ENCODE assay signal across 8 mouse cellular contexts in the genomic region with DNA sequence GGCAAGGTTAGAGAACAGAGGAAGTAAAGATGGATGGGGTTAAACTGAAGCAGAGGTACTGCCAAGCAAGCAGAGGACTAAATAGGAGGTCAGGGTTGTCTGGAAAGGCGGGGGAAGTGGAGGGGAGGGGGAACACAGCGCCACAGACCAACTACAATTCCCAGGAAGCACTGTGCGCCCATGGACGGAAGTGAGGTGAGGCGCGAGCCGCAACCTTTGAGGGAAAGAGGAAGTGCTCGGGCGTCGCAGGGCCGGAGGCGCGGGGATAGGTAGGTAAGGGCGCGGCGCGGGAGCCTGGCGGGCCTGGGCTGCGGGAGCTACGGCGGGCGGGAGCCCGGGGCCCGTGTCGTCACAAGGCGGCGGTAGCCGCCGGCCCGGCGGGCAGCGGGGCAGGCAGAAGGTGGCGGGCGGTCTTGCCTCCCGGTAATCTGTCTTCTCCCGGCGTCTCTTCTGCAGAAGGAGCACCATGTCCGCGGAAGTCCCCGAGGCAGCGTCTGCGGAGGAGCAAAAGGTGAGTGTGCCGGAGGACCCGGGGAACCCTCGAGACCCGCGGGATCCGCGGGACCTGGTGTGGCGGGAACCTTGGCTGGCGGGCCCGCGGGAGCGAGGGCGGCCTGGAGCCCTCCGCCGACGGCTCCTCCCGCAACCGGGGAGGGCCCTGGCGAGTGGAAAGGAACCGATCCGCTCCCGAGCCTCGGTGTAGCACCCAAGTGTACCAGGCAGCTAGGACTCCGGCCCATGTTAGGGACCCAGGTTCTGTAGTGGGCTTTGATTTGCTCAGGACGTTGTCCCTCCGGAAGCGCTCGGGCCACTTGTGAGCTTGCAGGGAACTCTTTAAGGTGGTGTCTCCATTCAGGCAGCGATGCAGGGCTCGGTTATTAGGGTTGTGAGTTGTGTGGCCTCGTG. TPM values are rescaled to one million over a fixed set of nuclear protein-coding genes. Genes with fewer than 3 reads are reported as not detected.
DNase-seq lines count a peak whose midpoint lies in the region; ATAC-seq lines count a peak whose summit lies in the region.

A gene (plus strand): TSS at position 164 of the 906 bp plus-strand sequence.

- peaks cover 47% of the 10 kb centered on the region for H3K79me2 ChIP-seq in macrophage (ENCODE audit: inconsistent target)

- H3K27me3 ChIP-seq in hindbrain, embryonic 16.5 days (replicated peaks; ENCODE audit: control insufficient read depth, insufficient read depth, low read length) = no peaks in the 10 kb centered on the region

- H3K9ac ChIP-seq in hindbrain, embryonic 16.5 days (ENCODE audit: low read depth, low read length) = peak within 1 kb of the TSS; percentile 84

- peak; percentile 96 for ATAC-seq in hindbrain, embryonic 16.5 days

- peak; percentile 86 for DNase-seq in T-cell, adult 2 months (ENCODE audit: low spot score)
- DNase-seq in cerebellum, postnatal 36 days = peak; percentile 83 to 86
- DNase-seq in gastrocnemius, adult 18-20 months (ENCODE audit: low spot score) = peak; percentile 80
- DNase-seq in left cerebral cortex, adult 18-20 months (ENCODE audit: low spot score in 2 of 2) = peak; percentile 81 to 90
- DNase-seq in right cerebral cortex, adult 18-20 months = peak; percentile 93
- peak; percentile 26 for DNase-seq in urinary bladder, postnatal 10 days (ENCODE audit: low spot score)

- H3K4me3 ChIP-seq in hindbrain, embryonic 16.5 days (ENCODE audit: low read length) = peak within 1 kb of the TSS; percentile 53
- H3K4me3 ChIP-seq in macrophage (ENCODE audit: inconsistent target) = peak within 1 kb of the TSS; percentile 74

- peak within 1 kb of the TSS; percentile 49; the same call in 1 of the 2 replicates for H3K27ac ChIP-seq in hindbrain, embryonic 16.5 days (ENCODE audit: low read depth, low read length)
- 0 out of 2 replicates have a peak within 1 kb of the TSS, but pooled peaks have one; percentile 2 for H3K27ac ChIP-seq in macrophage

- H3K9me3 ChIP-seq in hindbrain, embryonic 16.5 days (ENCODE audit: control insufficient read depth, low read length) = no peaks in the 10 kb centered on the region

- 0% methylated on average over 63 of the region's 73 CpGs for WGBS in hindbrain, embryonic 16.5 days
- WGBS in macrophage (ENCODE audit: missing documents) = under 1% methylated on average over 71 of the region's 73 CpGs

- H3K36me3 ChIP-seq in hindbrain, embryonic 16.5 days (ENCODE audit: control insufficient read depth, insufficient read depth, low read length) = no peaks in the 10 kb centered on the region
- H3K36me3 ChIP-seq in macrophage (ENCODE audit: inconsistent target) = no peaks in the 10 kb centered on the region

- H3K4me2 ChIP-seq in hindbrain, embryonic 16.5 days (ENCODE audit: low read length) = peak within 1 kb of the TSS; percentile 69

- H3K4me1 ChIP-seq in hindbrain, embryonic 16.5 days (ENCODE audit: control insufficient read depth, insufficient read depth, low read depth, low read length) = peaks cover 11% of the 10 kb centered on the region

RNA-seq across cellular contexts. Expression of the gene that starts here (rescaled TPM):
- 100 to 1,000 TPM; 171 to 250 TPM for total RNA-seq in gastrocnemius, adult 18-20 months (2021)
- 197 and 208 TPM in 2 replicates for polyA plus RNA-seq in hindbrain, embryonic 16.5 days (2015; fragmentation: Nextera tagmentation; extraction: Ambion mirVana)
- 100 to 1,000 TPM; 457 to 468 TPM for total RNA-seq in left cerebral cortex, adult 18-20 months (2021)
- total RNA-seq in macrophage (2018; cell fraction: chromatin; rRNA removed) = 10 to 100 TPM in 23 of 26 experiments, 1 to 10 TPM in 3; 7.2 to 46.6 (median 29.1) TPM
- 10 to 100 TPM; 42.6 to 83.7 (median 54.2) TPM for total RNA-seq in macrophage (2018; cell fraction: cytosol; rRNA removed)
- 10 to 100 TPM in 24 of 26 experiments, 1 to 10 TPM in 2; 8.5 to 43.3 (median 20.1) TPM for total RNA-seq in macrophage (2018; cell fraction: nucleus; rRNA removed)
- 94.3 to 161 TPM (median 114 TPM) in 3 replicates for polyA plus RNA-seq in macrophage (2018)

Comparison
In these comparisons a context has a peak if more than half of its experiments do, and no peak if none do; other contexts are left out.
1. Peak in every context shown above with its lines: DNase-seq, ATAC-seq, H3K4me3 ChIP-seq and H3K27ac ChIP-seq.
2. DNase-seq: peak in every context shown above with its lines; median percentile 93 in right cerebral cortex, adult 18-20 months; 86 in T-cell, adult 2 months; 86 in left cerebral cortex, adult 18-20 months; 84 in cerebellum, postnatal 36 days; 80 in gastrocnemius, adult 18-20 months; 26 in urinary bladder, postnatal 10 days.